Mouse (Mus musculus): ENCODE results near the gene Hspe1.
"Not testable (repeated sequence)": the region's sequence is repeated elsewhere in the genome, so short reads cannot be mapped to it uniquely, and the experiment has no call there.

Gene Hspe1

GRCm38 (mm10) chr1:55085781-55086366 is 2.1 kb upstream of the Hspe1 start:
- no peak for DNase-seq (ENCODE audit: low spot score)

- peak; percentile 11 for DNase-seq (ENCODE audit: low spot score)
Measured at GRCm38 (mm10) chr1:55086868-55087400, 998 bp upstream of the Hspe1 start.

GRCm38 (mm10) chr1:55087401-55087904 is 479 bp upstream of the Hspe1 start:
- peak; percentile 55 for DNase-seq (ENCODE audit: low spot score)

- no peak for DNase-seq (ENCODE audit: low spot score)
Measured at GRCm38 (mm10) chr1:55088611-55089497, 922 bp downstream of the Hspe1 start.

- no peak for DNase-seq (ENCODE audit: low spot score)
Measured at GRCm38 (mm10) chr1:55089498-55090064, 1.6 kb downstream of the Hspe1 start.

- DNase-seq (ENCODE audit: low spot score) = no peak
Measured at GRCm38 (mm10) chr1:55092056-55092455, 4.1 kb downstream of the Hspe1 start.

GRCm38 (mm10) chr1:55092469-55092868 is 4.5 kb downstream of the Hspe1 start:
- DNase-seq (ENCODE audit: low spot score) = no peak

- DNase-seq (ENCODE audit: low spot score) = no peak
Measured at GRCm38 (mm10) chr1:55106919-55107585, 19.1 kb downstream of the Hspe1 start.

GRCm38 (mm10) chr1:55107644-55108043 is 19.7 kb downstream of the Hspe1 start:
- DNase-seq (ENCODE audit: low spot score) = no peak

- no peak for DNase-seq (ENCODE audit: low spot score)
Measured at GRCm38 (mm10) chr1:55108473-55108872, 20.5 kb downstream of the Hspe1 start.

- no peak for DNase-seq (ENCODE audit: low spot score)
Measured at GRCm38 (mm10) chr1:55109066-55109766, 21.3 kb downstream of the Hspe1 start.

- DNase-seq (ENCODE audit: low spot score) = no peak
Measured at GRCm38 (mm10) chr1:55123046-55123445, 35.1 kb downstream of the Hspe1 start.

- DNase-seq (ENCODE audit: low spot score) = no peak
Measured at GRCm38 (mm10) chr1:55123561-55123960, 35.6 kb downstream of the Hspe1 start.

- not testable (repeated sequence) for DNase-seq (ENCODE audit: low spot score)
Measured at GRCm38 (mm10) chr1:55124136-55124535, 36.2 kb downstream of the Hspe1 start.

- DNase-seq (ENCODE audit: low spot score) = no peak
Measured at GRCm38 (mm10) chr1:55129716-55130115, 41.8 kb downstream of the Hspe1 start.

- DNase-seq (ENCODE audit: low spot score) = no peak
Measured at GRCm38 (mm10) chr1:55130190-55130916, 42.4 kb downstream of the Hspe1 start.

- peak; percentile 95 for DNase-seq (ENCODE audit: low spot score)
Measured at GRCm38 (mm10) chr1:55130943-55131401, 43.0 kb downstream of the Hspe1 start, which contains the start of gene Mob4. Gene Mob4, plus strand, starts transcription at chr1:55131231.

GRCm38 (mm10) chr1:55131424-55132014 is 43.6 kb downstream of the Hspe1 start:
- DNase-seq (ENCODE audit: low spot score) = peak; percentile 55

GRCm38 (mm10) chr1:55132308-55132707 is 44.4 kb downstream of the Hspe1 start:
- no peak for DNase-seq (ENCODE audit: low spot score)

GRCm38 (mm10) chr1:55133173-55133572 is 45.2 kb downstream of the Hspe1 start:
- DNase-seq (ENCODE audit: low spot score) = no peak

Data from urinary bladder, postnatal 25 days (tissue).